Mouse (Mus musculus) layer of hippocampus, postnatal 10 days (tissue): ENCODE results near the gene Dlg2. TPM values are rescaled to one million over a fixed set of nuclear protein-coding genes. Genes with fewer than 3 reads are reported as not detected.

Experiments used
- DNase-seq, 2 experiments: peaks; one replicate each; pipeline ENCODE4 v3.0.0; 2021; ENCODE audit warnings: low spot score in 2 of 2
- total RNA-seq, 2 experiments: library from RNA; stranded (reverse); gene quantifications; 2 replicates each; pipeline ENCODE4 v1.2.3; 2021

Dlg2 gene
- total RNA-seq, 2 experiments from 2014 or later: 264 to 268 TPM

GRCm38 (mm10) chr7:91089211-91089930 is 612.9 kb downstream of the Dlg2 start:
- peak; percentile 12 to 33 for DNase-seq

- peak; percentile 9 to 27 for DNase-seq
Observed at GRCm38 (mm10) chr7:91090317-91090829, 613.9 kb downstream of the Dlg2 start.

GRCm38 (mm10) chr7:91090830-91091683 is 614.6 kb downstream of the Dlg2 start:
- DNase-seq: peak; percentile 27 to 42

GRCm38 (mm10) chr7:91096467-91096866 is 620.0 kb downstream of the Dlg2 start:
- no peak for DNase-seq

GRCm38 (mm10) chr7:91098521-91098920 is 622.0 kb downstream of the Dlg2 start:
- no peak for DNase-seq

- no peak for DNase-seq
Observed at GRCm38 (mm10) chr7:91109575-91109974, 633.1 kb downstream of the Dlg2 start.

- no peak for DNase-seq
Observed at GRCm38 (mm10) chr7:91132128-91132527, 655.7 kb downstream of the Dlg2 start.

- DNase-seq: no peak
Observed at GRCm38 (mm10) chr7:91154096-91154495, 677.6 kb downstream of the Dlg2 start.

GRCm38 (mm10) chr7:91159144-91159543 is 682.7 kb downstream of the Dlg2 start:
- no peak for DNase-seq

GRCm38 (mm10) chr7:91161643-91162175 is 685.2 kb downstream of the Dlg2 start:
- no peak for DNase-seq

- no peak for DNase-seq
Observed at GRCm38 (mm10) chr7:91173560-91173959, 697.1 kb downstream of the Dlg2 start.

- no peak for DNase-seq
Observed at GRCm38 (mm10) chr7:91188211-91188610, 711.7 kb downstream of the Dlg2 start.

- no peak for DNase-seq
Observed at GRCm38 (mm10) chr7:91199372-91199771, 722.9 kb downstream of the Dlg2 start.

GRCm38 (mm10) chr7:91208083-91208852 is 731.8 kb downstream of the Dlg2 start:
- DNase-seq: no peak

- DNase-seq: no peak
Observed at GRCm38 (mm10) chr7:91208973-91209372, 732.5 kb downstream of the Dlg2 start.

GRCm38 (mm10) chr7:91212236-91212635 is 735.8 kb downstream of the Dlg2 start:
- no peak for DNase-seq

GRCm38 (mm10) chr7:91214921-91215320 is 738.4 kb downstream of the Dlg2 start:
- no peak for DNase-seq

- DNase-seq: peak; percentile 19 to 27
Observed at GRCm38 (mm10) chr7:91218321-91218987, 742.0 kb downstream of the Dlg2 start.

GRCm38 (mm10) chr7:91226442-91226841 is 750.0 kb downstream of the Dlg2 start:
- peak; percentile 59 to 71 for DNase-seq

GRCm38 (mm10) chr7:91241718-91242117 is 765.2 kb downstream of the Dlg2 start:
- no peak for DNase-seq

GRCm38 (mm10) chr7:91261672-91262030 is 785.2 kb downstream of the Dlg2 start:
- no peak for DNase-seq
